Mouse (Mus musculus): ENCODE measurements around the gene Myh11.
"Not testable (repeated sequence)": the region's sequence is repeated elsewhere in the genome, so short reads cannot be mapped to it uniquely, and the experiment has no call there.

The Myh11 gene

DNA sequence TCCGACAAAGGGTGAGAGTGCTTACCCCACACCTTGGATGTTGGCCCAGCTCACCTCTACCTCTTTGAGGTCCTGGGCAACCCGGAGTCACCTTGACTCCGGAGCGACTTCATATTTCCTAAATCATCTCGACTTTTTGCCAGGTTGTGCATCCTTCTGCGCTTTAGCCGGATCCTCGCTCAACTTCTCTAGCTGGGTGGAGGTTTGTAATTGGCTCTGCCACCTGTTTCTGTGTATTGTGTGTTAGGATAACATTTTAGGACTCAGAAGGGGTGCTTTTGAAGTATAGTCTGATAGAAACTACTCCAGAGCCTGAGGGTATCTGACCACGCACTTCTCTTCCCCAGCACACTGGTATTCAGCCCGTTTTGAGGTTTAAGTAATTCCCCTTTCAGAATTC lies 127.4 kb downstream of the Myh11 start:
- DNase-seq (ENCODE audit: low spot score in 2 of 2) = no peak

DNA sequence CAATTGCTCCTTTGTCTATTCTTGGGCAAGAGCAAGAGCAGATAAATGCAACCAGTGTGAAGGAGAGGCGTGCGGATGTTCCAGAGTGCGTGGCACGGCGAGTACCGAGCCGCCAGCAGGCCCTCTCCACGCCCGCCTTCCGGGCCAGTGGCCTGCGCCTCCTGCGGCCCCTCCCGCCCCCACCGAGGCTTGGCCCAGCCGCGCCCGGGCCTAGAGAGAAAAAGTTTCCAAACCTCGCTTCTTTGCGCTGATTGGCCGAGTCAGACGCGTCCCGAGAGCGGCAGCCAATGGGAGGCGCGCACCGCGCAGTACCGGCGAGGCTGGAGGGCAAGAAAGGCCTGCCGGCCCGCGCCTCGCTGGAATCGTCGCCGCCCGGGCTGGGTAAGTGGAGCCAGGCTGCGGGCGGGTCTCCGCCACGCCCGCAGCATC lies 128.2 kb downstream of the Myh11 start, which contains the start of the genes Nde1 and Marf1:
Nde1 (plus strand) TSS at position 288 of the 429 bp plus-strand sequence.
Marf1 (minus strand) TSS at position 364 of the 429 bp plus-strand sequence.
- DNase-seq (ENCODE audit: low spot score in 2 of 2) = peak; percentile 55 to 80

DNA sequence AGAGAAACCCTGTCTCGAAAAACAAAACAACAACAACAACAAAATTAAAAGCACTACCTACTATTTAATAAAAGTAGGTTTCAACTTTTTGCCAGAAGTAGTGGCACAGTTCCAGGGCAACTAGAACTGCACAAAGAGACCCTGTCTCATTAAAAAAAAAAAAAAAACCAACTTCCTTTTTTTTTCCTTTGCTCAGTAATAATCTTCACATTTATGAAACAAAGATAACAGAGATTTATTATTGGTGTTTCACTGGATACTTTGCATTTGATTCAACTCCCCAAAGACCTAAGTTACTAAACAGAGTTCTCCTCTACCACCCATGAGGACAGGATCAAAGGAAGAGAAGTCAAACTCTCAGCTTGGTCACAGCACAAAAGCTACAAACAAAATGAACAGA lies 130.2 kb downstream of the Myh11 start:
- DNase-seq (ENCODE audit: low spot score in 2 of 2) = no peak

DNA sequence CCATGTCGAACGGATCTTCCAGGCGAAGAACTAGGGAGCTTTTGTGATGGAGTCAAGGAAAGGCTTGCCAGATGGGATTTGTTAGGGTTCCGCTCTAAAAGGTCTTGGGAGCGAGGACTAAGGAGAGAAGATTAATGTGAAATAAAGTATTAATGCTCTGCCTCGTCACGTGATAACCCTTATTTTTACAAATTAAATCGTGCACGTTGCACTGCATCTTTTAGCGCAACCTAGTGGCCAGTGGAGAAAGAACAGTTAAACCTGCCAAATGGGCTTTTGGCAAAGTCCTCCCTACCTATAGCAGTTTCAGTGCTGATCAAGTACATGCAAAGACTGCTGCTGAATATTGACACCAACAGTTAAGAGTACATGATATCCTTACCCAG lies 131.4 kb downstream of the Myh11 start:
- peak; percentile 60 to 72 for DNase-seq (ENCODE audit: low spot score in 2 of 2)

DNA sequence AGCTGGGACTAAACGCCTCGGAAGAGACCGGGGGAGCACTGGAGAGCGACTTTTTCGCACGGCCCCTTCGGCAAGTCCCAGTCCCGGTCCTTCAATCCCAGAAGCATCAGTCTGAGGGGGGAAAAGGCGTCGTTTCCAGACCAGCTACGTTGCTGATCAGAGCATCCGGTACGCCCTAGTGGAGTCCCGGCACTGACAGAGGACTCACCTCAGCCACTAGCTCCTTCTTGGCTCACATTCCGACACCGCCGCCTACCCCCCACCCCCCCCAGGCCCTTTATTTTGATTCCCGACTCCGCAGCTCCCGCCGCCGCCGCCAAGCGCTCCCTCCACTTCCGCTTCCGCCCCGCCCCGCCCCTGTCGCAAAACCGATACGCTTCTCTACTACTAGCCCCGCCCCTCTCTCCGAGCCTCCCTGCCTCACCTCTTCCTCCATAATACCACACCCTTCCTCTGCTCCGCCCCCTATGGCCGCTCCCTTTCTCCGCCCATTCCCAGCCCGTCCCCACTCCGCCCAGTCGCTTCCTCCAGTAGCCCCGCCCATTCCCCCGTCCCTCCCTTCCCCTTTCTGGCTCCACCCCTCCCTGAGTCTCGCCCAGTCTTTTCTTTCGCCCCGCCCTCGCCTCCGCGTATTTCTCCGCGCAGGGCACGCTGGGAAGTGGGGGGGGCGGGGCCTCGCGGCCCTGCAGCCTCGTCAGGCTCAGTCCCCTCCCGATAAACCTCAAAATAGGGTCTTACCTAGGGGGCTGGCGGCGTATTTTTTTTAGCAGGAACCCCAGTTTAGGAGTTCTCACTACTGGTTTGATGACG lies 132.0 kb downstream of the Myh11 start:
- DNase-seq (ENCODE audit: low spot score in 2 of 2) = peak; percentile 99

DNA sequence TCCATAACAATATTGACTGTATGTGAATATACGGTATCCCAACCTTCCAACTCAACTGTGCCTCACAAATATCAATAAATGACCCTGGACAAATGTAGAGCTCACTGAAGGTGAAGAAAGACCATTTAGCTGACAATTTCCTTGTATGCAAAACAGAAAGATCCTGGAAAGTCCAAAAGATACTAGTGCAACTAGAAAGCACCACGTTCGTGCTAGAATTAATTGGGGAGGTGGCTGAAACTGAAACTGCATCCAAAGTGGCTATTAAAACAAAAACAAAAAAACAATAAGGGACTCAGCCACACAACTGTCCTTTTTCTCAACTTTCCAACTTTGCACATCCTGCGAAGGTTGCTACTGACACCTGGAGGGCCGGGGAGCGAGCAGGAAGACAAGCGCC lies 132.6 kb downstream of the Myh11 start:
- no peak for DNase-seq (ENCODE audit: low spot score in 2 of 2)

DNA sequence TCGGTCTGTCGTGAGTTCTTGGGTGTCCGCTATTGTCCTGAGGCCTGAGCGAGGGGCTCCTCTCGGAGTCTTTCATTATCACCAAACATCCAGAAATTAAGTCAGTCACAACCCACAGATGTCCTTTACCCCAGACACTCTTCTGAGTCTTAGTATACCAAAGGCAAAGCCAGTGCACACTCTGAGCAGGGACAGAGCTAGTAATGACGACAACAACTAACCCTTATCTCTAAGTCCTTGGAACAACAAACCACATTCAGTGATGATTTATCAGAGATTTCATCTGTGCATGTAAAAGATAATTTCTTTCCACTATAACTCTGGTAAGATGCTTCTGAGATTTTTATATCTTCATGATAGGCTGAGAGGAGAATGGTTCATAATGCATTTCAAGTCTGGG lies 134.9 kb downstream of the Myh11 start:
- DNase-seq (ENCODE audit: low spot score in 2 of 2) = no peak

DNA sequence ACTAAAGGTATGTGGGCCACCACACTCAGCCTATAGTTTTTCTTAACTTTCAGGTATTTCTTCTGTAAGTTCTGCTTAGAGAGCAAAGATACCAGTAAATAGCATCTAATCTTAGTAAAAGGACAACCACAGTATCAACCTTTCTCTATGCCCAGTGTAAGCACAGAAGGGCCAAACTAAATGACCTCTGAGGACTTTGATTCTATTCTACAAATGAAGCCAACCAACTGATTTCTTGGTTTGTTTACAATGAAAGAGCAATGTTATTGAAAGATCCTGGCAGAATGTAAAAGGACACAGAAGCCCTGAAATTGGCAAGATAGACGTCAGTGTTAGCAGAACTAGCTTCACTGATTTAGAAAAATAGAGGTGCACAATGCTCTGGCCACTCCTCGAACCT lies 135.5 kb downstream of the Myh11 start:
- DNase-seq (ENCODE audit: low spot score in 2 of 2) = not testable (repeated sequence)

DNA sequence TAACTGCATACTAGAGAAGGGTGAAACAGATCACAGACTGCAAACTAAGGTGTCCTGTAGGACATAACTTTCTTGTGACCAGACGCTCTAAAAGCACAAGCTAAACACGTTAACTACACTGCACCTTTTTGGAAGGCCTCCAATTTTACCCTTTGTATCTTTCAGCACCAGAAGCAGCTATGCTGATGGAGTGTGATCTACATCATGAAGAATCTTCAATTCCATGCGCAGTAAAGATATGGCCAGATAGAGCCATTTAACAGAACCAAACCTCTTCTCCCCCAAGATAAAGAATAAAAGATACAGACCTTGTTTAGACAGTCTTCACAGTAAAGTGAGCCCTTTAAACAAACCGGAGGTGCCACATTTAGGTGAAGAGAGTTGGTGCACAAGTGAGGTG lies 139.5 kb downstream of the Myh11 start:
- no peak for DNase-seq (ENCODE audit: low spot score in 2 of 2)

DNA sequence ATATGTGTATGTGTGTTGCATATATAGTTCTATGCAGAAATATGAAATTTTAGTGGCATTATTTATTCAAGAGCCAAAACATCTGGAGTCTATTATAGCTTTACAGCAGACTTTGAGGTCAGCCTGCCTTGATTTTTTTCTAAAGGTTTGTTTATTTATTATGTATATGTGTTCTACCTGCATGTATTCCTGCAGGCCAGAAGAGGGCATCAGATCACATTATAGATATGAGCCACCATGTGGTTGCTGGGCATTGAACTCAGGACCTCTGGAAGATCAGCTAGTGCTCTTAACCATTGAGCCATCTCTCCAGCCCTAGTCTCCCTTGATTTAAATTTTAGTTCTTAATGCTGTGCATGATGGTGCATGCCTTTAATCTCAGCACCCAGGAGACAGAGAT lies 143.5 kb downstream of the Myh11 start:
- no peak for DNase-seq (ENCODE audit: low spot score in 2 of 2)

All from frontal cortex, postnatal 10 days (tissue).